Mouse (Mus musculus): ENCODE data around the gene Ttll2.
"Not testable (repeated sequence)": the region's sequence is repeated elsewhere in the genome, so short reads cannot be mapped to it uniquely, and the experiment has no call there.

- TF ChIP-seq MYOD1 (IDR thresholded peaks at IDR 0.05; ENCODE audit: control insufficient read depth in 1 of 3, insufficient read length in 2 of 3, low read depth in 2 of 3); TCF12 (IDR thresholded peaks at IDR 0.05; ENCODE audit: insufficient read depth, poor library complexity, severe bottlenecking); USF1 (IDR thresholded peaks at IDR 0.05; ENCODE audit: low read depth); E2F4 (IDR thresholded peaks at IDR 0.05; ENCODE audit: insufficient read depth); POLR2A (IDR thresholded peaks at IDR 0.05; ENCODE audit: insufficient read length, low read depth): not testable (repeated sequence)
Measured at GRCm38 (mm10) chr17:7315693-7316382, 36.7 kb downstream of the Ttll2 start.

All from myocyte (in vitro differentiated cells).